Mouse (Mus musculus): Measurements from ENCODE around the gene Ptgdr2.

- TF ChIP-seq CTCF (IDR thresholded peaks at IDR 0.05; ENCODE audit: low read depth) = no peak
- TF ChIP-seq EP300 (IDR thresholded peaks at IDR 0.05; ENCODE audit: low read depth) = no peak
Measured at GRCm38 (mm10) chr19:10897491-10897890, 39.5 kb upstream of the Ptgdr2 start.

Data from liver, postnatal 0 days (tissue).